Mouse (Mus musculus) CD8-positive naive resting alpha-beta T cell, adult 57 days (primary cell): ENCODE measurements around the gene Cdip1. TPM values are rescaled to one million over a fixed set of nuclear protein-coding genes. Genes with fewer than 3 reads are reported as not detected.

Source experiments
- total RNA-seq: library from RNA; stranded (reverse); gene quantifications from one replicate; pipeline ENCODE4 v1.2.4, GENCODE M21; 2023

The Cdip1 gene
- 46.0 TPM for total RNA-seq

DNA sequence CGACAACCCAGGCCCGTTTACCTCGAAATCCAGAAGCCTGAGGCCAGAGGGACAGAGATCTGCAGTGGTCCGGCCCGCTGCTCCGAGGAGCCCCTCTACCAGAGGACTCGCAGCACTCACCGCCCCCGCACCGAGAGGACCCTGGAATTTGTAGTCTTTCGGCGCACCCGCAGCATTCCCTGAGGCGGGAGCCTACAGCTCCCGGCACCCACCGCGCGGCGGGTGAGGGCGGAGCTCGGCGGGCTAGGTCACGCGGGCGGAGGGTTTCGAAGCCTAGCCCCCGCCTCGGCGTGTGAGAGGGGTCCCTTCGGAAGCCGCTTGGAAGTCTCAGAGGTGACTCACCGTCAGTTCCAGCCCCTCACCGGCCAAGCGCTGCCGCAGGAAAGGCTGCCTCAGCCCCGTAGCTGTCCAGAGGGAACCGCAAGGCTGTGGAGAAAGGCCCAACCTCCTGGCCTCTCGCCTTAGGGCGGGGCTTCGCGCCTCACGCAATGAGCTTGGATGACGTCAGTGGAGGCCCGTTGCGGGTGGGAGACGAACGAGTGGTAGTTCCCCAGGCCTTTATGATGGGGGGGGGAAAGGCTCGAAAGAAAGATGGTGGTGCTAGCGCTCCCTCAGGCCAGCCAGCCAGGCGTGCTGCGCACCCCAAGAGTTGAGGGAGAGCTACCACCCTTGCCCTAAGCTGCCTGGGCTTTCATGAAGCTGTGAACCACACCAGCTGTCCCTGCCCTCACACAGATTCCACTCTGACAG is at the start of gene Cdip1:
TSS of gene Cdip1 (minus strand) at position 483 of the 750 bp plus-strand sequence.

GRCm38 (mm10) chr16:4835191-4835590 is 45.1 kb upstream of the Cdip1 start, which contains the start of gene 4930562C15Rik:
Gene 4930562C15Rik (plus strand): TSS chr16:4835416.

DNA sequence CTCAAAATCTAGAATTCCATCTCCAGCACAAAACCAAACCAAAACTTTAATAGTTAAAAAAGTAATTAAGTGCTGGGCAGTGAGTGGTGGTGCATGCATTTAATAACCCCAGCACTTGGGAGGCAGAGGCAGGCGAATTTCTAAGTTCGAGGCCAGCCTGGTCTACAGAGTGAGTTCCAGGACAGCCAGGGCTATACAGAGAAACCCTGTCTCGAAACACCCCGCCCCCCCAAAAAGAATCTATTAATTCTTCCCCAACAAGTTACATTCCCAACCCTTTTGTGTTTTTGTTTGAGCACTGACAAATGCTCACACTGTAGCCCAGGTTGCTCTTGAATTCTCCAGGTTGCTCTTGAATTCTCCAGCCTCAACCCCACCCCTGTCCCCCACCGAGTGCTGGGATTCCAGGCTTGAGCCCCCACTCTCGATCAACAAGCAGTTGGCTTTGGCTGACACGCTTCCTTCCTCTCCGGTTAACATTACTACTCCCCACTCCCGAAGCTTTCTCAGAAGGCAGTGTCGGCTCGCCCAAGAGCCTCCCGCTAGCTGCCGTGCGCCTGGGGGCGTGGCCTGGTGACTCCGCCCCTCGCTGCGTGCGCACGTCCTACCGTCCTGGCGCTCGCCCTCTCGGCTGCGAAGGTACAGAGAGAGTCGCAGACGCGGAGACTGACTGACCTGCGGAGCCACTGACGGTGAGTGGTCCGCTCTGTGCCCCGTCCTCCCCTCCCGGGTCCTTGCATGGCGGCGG is 64.1 kb downstream of the Cdip1 start, which contains the start of gene Hmox2:
TSS of gene Hmox2 (plus strand) at position 582 of the 748 bp plus-strand sequence.

DNA sequence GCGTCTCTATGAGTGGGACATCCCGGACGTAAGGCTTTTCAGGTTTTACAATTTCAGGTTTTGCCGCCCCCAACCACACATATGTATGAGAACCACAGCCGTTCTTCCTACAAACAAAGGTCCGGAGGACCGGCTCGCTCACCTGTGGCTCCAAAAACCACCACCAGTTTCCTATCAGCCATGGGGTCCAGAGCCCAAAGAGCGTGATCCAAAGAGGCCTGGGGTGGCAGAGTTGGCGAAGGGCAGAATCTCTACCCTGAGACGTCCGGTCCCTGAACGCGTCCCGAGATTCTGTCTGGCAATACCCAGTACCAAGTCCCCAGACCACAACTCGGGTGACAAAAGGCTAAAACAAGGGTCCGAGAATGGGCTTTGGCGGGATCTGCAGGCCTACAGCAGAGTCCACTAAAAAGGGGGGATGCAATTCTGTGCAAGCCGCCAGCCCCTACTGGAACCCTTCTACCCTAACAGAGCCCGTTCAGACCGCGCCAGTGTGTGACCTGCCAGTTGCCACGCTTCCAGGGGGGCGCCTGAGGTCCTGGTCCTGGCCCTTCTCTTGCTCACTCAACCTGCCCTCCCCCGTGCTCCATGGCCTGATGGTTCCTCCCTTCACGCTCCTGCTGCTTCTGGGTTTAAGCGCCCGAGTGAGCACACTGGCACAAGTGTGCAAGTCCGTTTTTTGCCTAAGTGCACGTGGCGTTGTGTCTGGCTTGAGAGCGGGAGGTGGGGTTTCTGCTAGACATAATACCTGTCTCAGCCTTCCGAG is 71.2 kb downstream of the Cdip1 start, which contains the start of gene Nmral1:
TSS of gene Nmral1 (minus strand) at position 604 of the 766 bp plus-strand sequence.

Other genes starting within 250 kb of the Cdip1 start
- gene Srl, start 248.5 kb downstream of the Cdip1 start, total RNA-seq, result 0.73 TPM
- 29.9 TPM for gene Tfap4, start 230.4 kb downstream of the Cdip1 start, total RNA-seq
- 1.8 TPM for gene Glis2, start 195.6 kb downstream of the Cdip1 start, total RNA-seq
- gene Pam16, start 165.3 kb downstream of the Cdip1 start, total RNA-seq, result 49.2 TPM
- not detected for gene Vasn, start 150.4 kb downstream of the Cdip1 start, total RNA-seq
- gene Dnaja3, start 150.3 kb downstream of the Cdip1 start, total RNA-seq, result 27.2 TPM
- gene Coro7, start 110.5 kb downstream of the Cdip1 start, total RNA-seq, result 143 TPM
- gene Nmral1, start 70.9 kb downstream of the Cdip1 start, total RNA-seq, result 2.1 TPM
- 40.5 TPM for gene Hmox2, start 63.9 kb downstream of the Cdip1 start, total RNA-seq
- gene 4930562C15Rik, start 45.1 kb upstream of the Cdip1 start, total RNA-seq, result not detected
- 198 TPM for gene Ubald1, start 90.0 kb upstream of the Cdip1 start, total RNA-seq
- gene Mgrn1, start 96.0 kb upstream of the Cdip1 start, total RNA-seq, result 65.7 TPM
- gene Nudt16l1, start 148.5 kb upstream of the Cdip1 start, total RNA-seq, result 57.1 TPM
- gene Anks3, start 173.9 kb upstream of the Cdip1 start, total RNA-seq, result 74.7 TPM
- not detected for gene Sept12, start 207.6 kb upstream of the Cdip1 start, total RNA-seq
- not detected for gene Smim22, start 217.0 kb upstream of the Cdip1 start, total RNA-seq
- 19.8 TPM for gene Rogdi, start 223.3 kb upstream of the Cdip1 start, total RNA-seq